Mouse (Mus musculus) embryonic fibroblast, embryonic 13.5 days (primary cell): ENCODE measurements around the gene Slc8a2.

Experiments
- CTCF ChIP-seq: IDR thresholded peaks from 2 replicates; pipeline ENCODE4 v1.5.1; 2011; ENCODE audit warnings: mild to moderate bottlenecking, control low read depth, low read length, moderate library complexity, borderline replicate concordance; ENCODE audit not compliant: insufficient read depth
- POLR2A ChIP-seq: IDR thresholded peaks from 2 replicates; pipeline ENCODE4 v1.6.1; 2011; ENCODE audit warnings: low read depth, mild to moderate bottlenecking, control low read depth, low read length, moderate library complexity

- TF ChIP-seq POLR2A (no peak), CTCF (no peak)
These were observed 73.9 kb downstream of the Slc8a2 start for GRCm38 (mm10) chr7:16203505-16203903.
